Mouse (Mus musculus) CH12.LX (cell line): Measurements from ENCODE around the gene Klhl10. TPM values are rescaled to one million over a fixed set of nuclear protein-coding genes. Genes with fewer than 3 reads are reported as not detected.

Source experiments
- DNase-seq: peaks from one replicate; pipeline ENCODE4 v3.0.0-alpha.2; 2013; ENCODE audit errors: extremely low read depth
- H3K27ac ChIP-seq: 2 replicates; pipeline ENCODE4 v1.5.1; 2012; ENCODE audit warnings: low read depth, mild to moderate bottlenecking, control low read depth, moderate library complexity; ENCODE audit not compliant: insufficient read depth
- H3K27me3 ChIP-seq: replicated peaks from 2 replicates; pipeline ENCODE3; 2012; ENCODE audit warnings: inconsistent platforms
- H3K36me3 ChIP-seq, 2 experiments: replicated peaks in 1 of 2; 2 replicates each; pipeline versions ENCODE3 to v1.6.1; 2012; ENCODE audit warnings: inconsistent platforms in 1 of 2, low read length in 1 of 2, mild to moderate bottlenecking in 1 of 2, mixed read lengths in 1 of 2, moderate library complexity in 1 of 2; ENCODE audit not compliant: control insufficient read depth in 1 of 2, insufficient read depth in 1 of 2
- H3K4me1 ChIP-seq, 2 experiments: 2 replicates each; pipeline ENCODE4 v1.6.1; 2012; ENCODE audit warnings: inconsistent platforms in 1 of 2, moderate library complexity in 1 of 2; ENCODE audit not compliant: insufficient read depth in 2 of 2, control insufficient read depth in 1 of 2
- H3K4me2 ChIP-seq: 2 replicates; pipeline ENCODE4 v1.6.1; 2012; ENCODE audit warnings: low read depth, mild to moderate bottlenecking, control low read depth; ENCODE audit not compliant: poor library complexity, insufficient read depth, severe bottlenecking
- H3K4me3 ChIP-seq, 3 experiments: fragments of 150-350 bp in 1 of 3; sonication (generic) in 1 of 3; replicated peaks in 1 of 3; 2 replicates each; pipeline versions ENCODE3 to v1.5.1; 2011 to 2012; ENCODE audit warnings: low read depth in 2 of 3, low read length in 2 of 3, mild to moderate bottlenecking in 2 of 3, moderate library complexity in 2 of 3, control low read depth in 1 of 3, improper control_type of control experiment in 1 of 3, inconsistent platforms in 1 of 3, mixed read lengths in 1 of 3; ENCODE audit not compliant: poor library complexity in 1 of 3
- H3K79me2 ChIP-seq: replicated peaks from 2 replicates; pipeline ENCODE4 v1.6.1; 2012; ENCODE audit warnings: mild to moderate bottlenecking, moderate library complexity; ENCODE audit not compliant: control insufficient read depth, poor library complexity, insufficient read depth, severe bottlenecking; ENCODE audit errors: extremely low read depth
- H3K9ac ChIP-seq: 2 replicates; pipeline ENCODE4 v1.6.1; 2012; ENCODE audit warnings: low read depth, mild to moderate bottlenecking, control low read depth, moderate library complexity; ENCODE audit not compliant: insufficient read depth
- H3K9me3 ChIP-seq: replicated peaks from 2 replicates; pipeline ENCODE3; 2012; ENCODE audit warnings: low read length, inconsistent platforms, mixed read lengths
- BHLHE40 ChIP-seq: IDR thresholded peaks from 2 replicates; pipeline ENCODE4 v1.6.1; 2011; ENCODE audit warnings: mild to moderate bottlenecking, low read depth, low read length, improper control_type of control experiment
- CHD1 ChIP-seq: IDR thresholded peaks from 2 replicates; pipeline ENCODE4 v1.6.1; 2012; ENCODE audit warnings: low read depth, low read length, improper control_type of control experiment, inconsistent platforms
- CTCF ChIP-seq, 2 experiments: IDR thresholded peaks in 1 of 2; conservative IDR thresholded peaks in 1 of 2; 2 replicates each; pipeline ENCODE4 v1.5.1; 2011 to 2012; ENCODE audit warnings: low read depth in 2 of 2, low read length in 2 of 2, improper control_type of control experiment in 1 of 2, inconsistent platforms in 1 of 2, mild to moderate bottlenecking in 1 of 2, moderate library complexity in 1 of 2
- E2F4 ChIP-seq: IDR thresholded peaks from 2 replicates; pipeline ENCODE4 v1.6.1; 2011; ENCODE audit warnings: low read depth, low read length, improper control_type of control experiment; ENCODE audit not compliant: insufficient replicate concordance
- ELF1 ChIP-seq: IDR thresholded peaks from 2 replicates; pipeline ENCODE4 v1.6.1; 2014; ENCODE audit warnings: low read depth, mild to moderate bottlenecking, inconsistent platforms, low read length, improper control_type of control experiment
- EP300 ChIP-seq: IDR thresholded peaks from 2 replicates; pipeline ENCODE4 v1.6.1; 2011; ENCODE audit warnings: low read length, improper control_type of control experiment
- ETS1 ChIP-seq: conservative IDR thresholded peaks from 2 replicates; pipeline ENCODE4 v1.6.1; 2012; ENCODE audit warnings: low read depth, mild to moderate bottlenecking, inconsistent platforms, low read length, improper control_type of control experiment, moderate library complexity
- GABPA ChIP-seq: IDR thresholded peaks from 2 replicates; pipeline ENCODE4 v1.6.1; 2012; ENCODE audit warnings: low read depth, low read length, improper control_type of control experiment, inconsistent platforms; ENCODE audit not compliant: insufficient replicate concordance
- HCFC1 ChIP-seq: IDR thresholded peaks from 2 replicates; pipeline ENCODE4 v1.6.1; 2012; ENCODE audit warnings: low read depth, mild to moderate bottlenecking, inconsistent platforms, low read length, improper control_type of control experiment
- IRF4 ChIP-seq: IDR thresholded peaks from 2 replicates; pipeline ENCODE4 v1.6.1; 2014; ENCODE audit warnings: low read depth, mild to moderate bottlenecking, inconsistent platforms, low read length, improper control_type of control experiment
- JUN ChIP-seq: IDR thresholded peaks from 2 replicates; pipeline ENCODE4 v1.6.1; 2011; ENCODE audit warnings: low read depth, mild to moderate bottlenecking, low read length, improper control_type of control experiment, moderate library complexity; ENCODE audit not compliant: insufficient read depth
- JUND ChIP-seq: conservative IDR thresholded peaks from 2 replicates; pipeline ENCODE4 v1.6.1; 2011; ENCODE audit warnings: low read depth, low read length, improper control_type of control experiment
- KAT2A ChIP-seq: IDR thresholded peaks from 2 replicates; pipeline ENCODE4 v1.6.1; 2012; ENCODE audit warnings: low read length, improper control_type of control experiment, inconsistent platforms; ENCODE audit not compliant: insufficient replicate concordance
- MAFK ChIP-seq: IDR thresholded peaks from 2 replicates; pipeline ENCODE4 v1.6.1; 2011; ENCODE audit warnings: low read length, improper control_type of control experiment; ENCODE audit not compliant: insufficient replicate concordance
- MAX ChIP-seq: IDR thresholded peaks from 2 replicates; pipeline ENCODE4 v1.6.1; 2011; ENCODE audit warnings: low read length, improper control_type of control experiment
- MAZ ChIP-seq: IDR thresholded peaks from 2 replicates; pipeline ENCODE4 v1.6.1; 2012; ENCODE audit warnings: low read depth, mild to moderate bottlenecking, inconsistent platforms, low read length, improper control_type of control experiment, moderate library complexity
- MEF2A ChIP-seq: IDR thresholded peaks from 2 replicates; pipeline ENCODE4 v1.6.1; 2014; ENCODE audit warnings: low read depth, mild to moderate bottlenecking, inconsistent platforms, low read length, improper control_type of control experiment, borderline replicate concordance
- MXI1 ChIP-seq: IDR thresholded peaks from 2 replicates; pipeline ENCODE4 v1.6.1; 2011; ENCODE audit warnings: mild to moderate bottlenecking, low read depth, low read length, improper control_type of control experiment
- MYC ChIP-seq: IDR thresholded peaks from 2 replicates; pipeline ENCODE4 v1.6.1; 2011; ENCODE audit warnings: low read depth, mild to moderate bottlenecking, improper control_type of control experiment, low read length
- NELFE ChIP-seq: IDR thresholded peaks from 2 replicates; pipeline ENCODE4 v1.6.1; 2011; ENCODE audit warnings: low read depth, low read length, improper control_type of control experiment
- NRF1 ChIP-seq: IDR thresholded peaks from 2 replicates; pipeline ENCODE4 v1.6.1; 2014; ENCODE audit warnings: low read depth, mild to moderate bottlenecking, inconsistent platforms, low read length, improper control_type of control experiment, moderate library complexity
- POLR2A ChIP-seq: IDR thresholded peaks from 2 replicates; pipeline ENCODE4 v1.6.1; 2011; ENCODE audit warnings: low read depth, mild to moderate bottlenecking, improper control_type of control experiment, low read length
- POLR2AphosphoS2 ChIP-seq: IDR thresholded peaks from 2 replicates; pipeline ENCODE4 v1.6.1; 2011; ENCODE audit warnings: low read depth, low read length, improper control_type of control experiment
- RAD21 ChIP-seq: IDR thresholded peaks from 2 replicates; pipeline ENCODE4 v1.6.1; 2011; ENCODE audit warnings: low read depth, mild to moderate bottlenecking, low read length, improper control_type of control experiment, moderate library complexity
- RCOR1 ChIP-seq: conservative IDR thresholded peaks from 2 replicates; pipeline ENCODE4 v1.6.1; 2012; ENCODE audit warnings: low read depth, mild to moderate bottlenecking, inconsistent platforms, low read length, improper control_type of control experiment
- SIN3A ChIP-seq: IDR thresholded peaks from 2 replicates; pipeline ENCODE4 v1.6.1; 2012; ENCODE audit warnings: low read length, improper control_type of control experiment, inconsistent platforms
- SMC3 ChIP-seq: IDR thresholded peaks from 2 replicates; pipeline ENCODE4 v1.6.1; 2011; ENCODE audit warnings: low read depth, low read length, improper control_type of control experiment
- TBP ChIP-seq: conservative IDR thresholded peaks from 2 replicates; pipeline ENCODE4 v1.6.1; 2011; ENCODE audit warnings: low read depth, low read length, improper control_type of control experiment
- TCF12 ChIP-seq: IDR thresholded peaks from 2 replicates; pipeline ENCODE4 v1.6.1; 2014; ENCODE audit warnings: low read depth, mild to moderate bottlenecking, inconsistent platforms, low read length, improper control_type of control experiment
- UBTF ChIP-seq: IDR thresholded peaks from 2 replicates; pipeline ENCODE4 v1.6.1; 2012; ENCODE audit warnings: low read depth, mild to moderate bottlenecking, inconsistent platforms, low read length, improper control_type of control experiment, moderate library complexity
- ZKSCAN1 ChIP-seq: IDR thresholded peaks from 2 replicates; pipeline ENCODE4 v1.6.1; 2012; ENCODE audit warnings: low read depth, inconsistent platforms, low read length, improper control_type of control experiment, borderline replicate concordance
- ZMIZ1 ChIP-seq: IDR thresholded peaks from 2 replicates; pipeline ENCODE4 v1.6.1; 2012; ENCODE audit warnings: low read depth, mild to moderate bottlenecking, inconsistent platforms, low read length, improper control_type of control experiment
- ZNF384 ChIP-seq: IDR thresholded peaks from 2 replicates; pipeline ENCODE4 v1.6.1; 2012; ENCODE audit warnings: low read depth, low read length, improper control_type of control experiment, inconsistent platforms
- dilution Hi-C: fragments of 300-500 bp; cut with MboI; formaldehyde crosslinking; loops from 2 replicates; pipeline ENCODE4 v1.14.3; 2020; ENCODE audit warnings: low sequenced_read_pairs; ENCODE audit not compliant: extremely low pct_unique_long_range_greater_than_20kb, extremely low pct_ligation_motif_present
- in situ Hi-C: fragments of 300-500 bp; cut with MboI; formaldehyde crosslinking; loops from 3 replicates; pipeline ENCODE4 v1.14.3; 2019; ENCODE audit warnings: low sequenced_read_pairs, low pct_ligation_motif_present, low pct_unique_long_range_greater_than_20kb, mixed read lengths
- polyA plus RNA-seq: library from polyadenylated mRNA; unstranded; fragments of >175 nt; gene quantifications from 2 replicates; pipeline ENCODE4 v1.2.1, GENCODE M21; 2012; ENCODE audit warnings: low read depth; ENCODE audit not compliant: insufficient read length
- total RNA-seq, 2 experiments: library from RNA; depleted of rRNA; stranded (reverse); fragments of 300-350 nt in 1 of 2; fragments of >200 nt in 1 of 2; gene quantifications; 2 replicates each; pipeline ENCODE4 v1.2.3; 2012 to 2014

The Klhl10 gene
- total and polyA plus RNA-seq, 3 experiments: 0.30 to 1.1 (median 0.48) TPM

- TF ChIP-seq MEF2A (peak; percentile 51; the same call in 1 of the 2 replicates), SIN3A (peak; percentile 68), CHD1 (no peak; the same call in 1 of the 2 replicates), POLR2AphosphoS2 (peak; percentile 89), MXI1 (peak; percentile 86), BHLHE40 (peak; percentile 29; the same call in 1 of the 2 replicates), EP300 (no peak), ELF1 (peak; percentile 20; the same call in 1 of the 2 replicates), POLR2A (peak; percentile 94), MAZ (0 out of 2 replicates have a peak, but pooled peaks have one; percentile 65), RAD21 (no peak), KAT2A (0 out of 2 replicates have a peak, but pooled peaks have one; percentile 15), ZMIZ1 (peak; percentile 95), NRF1 (peak; percentile 92), HCFC1 (peak; percentile 61), ZKSCAN1 (no peak), GABPA (no peak), SMC3 (no peak), RCOR1 (no peak), E2F4 (no peak), JUND (no peak), ZNF384 (no peak), TCF12 (peak; percentile 86), TBP (0 out of 2 replicates have a peak, but pooled peaks have one; percentile 31), UBTF (peak; percentile 89), ETS1 (no peak), MAFK (no peak), CTCF (conservative IDR thresholded peaks at IDR 0.05 in 1 of 2, IDR thresholded peaks at IDR 0.05 in 1 of 2; ENCODE audit: low read depth in 2 of 2, low read length in 2 of 2) (no peak), NELFE (peak; percentile 95), MYC (no peak), IRF4 (0 out of 2 replicates have a peak, but pooled peaks have one; percentile 22), JUN (no peak), MAX (peak; percentile 69; the same call in 1 of the 2 replicates)
- peak; percentile 70 for DNase-seq
- no peak overlapping the region for H3K27ac ChIP-seq
- H3K9me3 ChIP-seq: no peaks in the 10 kb centered on the region
- peak overlapping the region; percentile 57 to 84 (median 71) for H3K4me3 ChIP-seq
- peak overlapping the region; percentile 65 for H3K4me2 ChIP-seq
- in situ Hi-C loops (no loop called here), dilution Hi-C loops (no loop called here)
- no peaks in the 10 kb centered on the region for H3K27me3 ChIP-seq
- peaks cover 12 to 29% of the 10 kb centered on the region in 2 experiments for H3K36me3 ChIP-seq
- H3K9ac ChIP-seq: peak overlapping the region; percentile 39
- no peaks in the 10 kb centered on the region for H3K79me2 ChIP-seq
- peaks cover 12 to 17% of the 10 kb centered on the region in 2 experiments for H3K4me1 ChIP-seq
Observed at GRCm38 (mm10) chr11:100440691-100441522, 810 bp upstream of the Klhl10 start.
